Mouse (Mus musculus): ENCODE results near the gene Fosb.

- TF ChIP-seq CTCF (IDR thresholded peaks at IDR 0.05; ENCODE audit: borderline replicate concordance, control insufficient read depth, extremely low read depth, insufficient read depth, low read length, poor library complexity): no peak
- TF ChIP-seq POLR2A (IDR thresholded peaks at IDR 0.05; ENCODE audit: control insufficient read depth, extremely low read depth, insufficient read depth, low read length, poor library complexity): 0 out of 2 replicates have a peak, but pooled peaks have one; percentile 17
Measured at GRCm38 (mm10) chr7:19309278-19309883, 470 bp downstream of the Fosb start.
